25 mouse cellular contexts compared by ENCODE assay signal in the genomic region with DNA sequence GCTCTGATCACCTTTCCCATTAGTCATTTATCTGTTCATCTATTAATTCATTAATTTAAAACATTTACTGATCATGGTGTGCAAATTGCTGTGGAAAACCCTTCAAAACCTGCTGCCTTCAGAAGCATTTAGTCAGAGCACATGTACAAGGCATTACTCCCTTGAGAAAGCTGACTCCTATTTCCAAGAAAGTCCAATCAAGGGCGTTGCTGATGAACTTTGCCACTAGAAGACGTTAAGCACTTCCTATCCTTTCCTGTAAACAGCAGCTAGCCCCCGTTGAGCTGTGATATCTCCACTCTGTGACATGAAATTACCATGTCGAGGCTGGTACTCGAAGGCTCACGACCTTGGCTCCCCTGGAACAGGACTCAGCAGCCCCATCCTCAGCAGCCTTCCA. TPM values are rescaled to one million over a fixed set of nuclear protein-coding genes. Genes with fewer than 3 reads are reported as not detected.
A peak's percentile ranks its signal among the peaks of the same experiment; 100 is the strongest.
DNase-seq lines count a peak whose midpoint lies in the region; ATAC-seq and TF ChIP-seq lines count a peak whose summit lies in the region.
"Had no signal": no experiment of that assay in that cellular context is flagged by ENCODE, and none has a peak within 500 bp of the region (broad histone marks: within the 10 kb centered on the region; RNA-seq: fewer than 3 reads in every experiment).

No protein-coding gene starts in this region.

- no peak for TF ChIP-seq POLR2A in small intestine, adult 2 months (IDR thresholded peaks at IDR 0.05; ENCODE audit: low read depth, low read length)

- H3K9me3 ChIP-seq in liver, embryonic 11.5 days (ENCODE audit: control insufficient read depth, low read length) = no peaks in the 10 kb centered on the region
- H3K9me3 ChIP-seq in liver, embryonic 13.5 days (replicated peaks) = no peaks in the 10 kb centered on the region
- no peaks in the 10 kb centered on the region for H3K9me3 ChIP-seq in hindbrain, embryonic 16.5 days (ENCODE audit: control insufficient read depth, low read length)
- H3K9me3 ChIP-seq in forebrain, embryonic 10.5 days = no peaks in the 10 kb centered on the region
- H3K9me3 ChIP-seq: forebrain, embryonic 15.5 days; heart, embryonic 12.5 days; limb, embryonic 12.5 days had no signal

- no peak for ATAC-seq in liver, embryonic 11.5 days (replicated peaks; ENCODE audit: low FRiP score)
- ATAC-seq in liver, embryonic 13.5 days (ENCODE audit: low read depth) = no peak
- ATAC-seq in hindbrain, embryonic 16.5 days = no peak
- ATAC-seq in megakaryocyte progenitor cell, adult 5-6 weeks (replicated peaks; ENCODE audit: poor library complexity) = no peak
- ATAC-seq: forebrain, embryonic 15.5 days; inflammation-experienced regulatory T-cells, adult 6 months; midbrain, embryonic 16.5 days had no signal

- WGBS in liver, embryonic 11.5 days = 30% methylated on average over 6 of the region's 6 CpGs
- 18% methylated on average over 6 of the region's 6 CpGs for WGBS in liver, embryonic 13.5 days (ENCODE audit: insufficient replicate concordance)
- 16% methylated on average over 6 of the region's 6 CpGs for WGBS in small intestine, adult 2 months
- WGBS in hindbrain, embryonic 16.5 days = 74% methylated on average over 6 of the region's 6 CpGs
- WGBS in forebrain, embryonic 10.5 days = 83% methylated on average over 6 of the region's 6 CpGs

- H3K4me1 ChIP-seq in liver, embryonic 11.5 days (replicated peaks; ENCODE audit: control insufficient read depth, insufficient read depth, low read length) = peaks cover 17% of the 10 kb centered on the region
- peaks cover 54% of the 10 kb centered on the region for H3K4me1 ChIP-seq in liver, embryonic 13.5 days (replicated peaks)
- peaks cover 44% of the 10 kb centered on the region for H3K4me1 ChIP-seq in small intestine, adult 2 months (ENCODE audit: control insufficient read depth, insufficient read depth, insufficient read length, low read length)
- no peaks in the 10 kb centered on the region for H3K4me1 ChIP-seq in hindbrain, embryonic 16.5 days (ENCODE audit: control insufficient read depth, insufficient read depth, low read depth, low read length)
- peaks cover 5% of the 10 kb centered on the region; the same call in 1 of the 2 replicates for H3K4me1 ChIP-seq in forebrain, embryonic 10.5 days
- H3K4me1 ChIP-seq: forebrain, embryonic 15.5 days; limb, embryonic 12.5 days had no signal

- no peak overlapping the region for H3K27ac ChIP-seq in liver, embryonic 11.5 days (ENCODE audit: low read depth, low read length)
- peak overlapping the region; percentile 80 for H3K27ac ChIP-seq in liver, embryonic 13.5 days
- peak overlapping the region; percentile 88 for H3K27ac ChIP-seq in small intestine, adult 2 months (ENCODE audit: insufficient read depth, low read depth, low read length)
- H3K27ac ChIP-seq in hindbrain, embryonic 16.5 days (ENCODE audit: low read depth, low read length) = no peak overlapping the region
- no peak overlapping the region for H3K27ac ChIP-seq in forebrain, embryonic 10.5 days
- H3K27ac ChIP-seq: forebrain, embryonic 15.5 days; hindbrain, embryonic 14.5 days; limb, embryonic 12.5 days had no signal

- TF ChIP-seq CTCF in small intestine, adult 2 months (IDR thresholded peaks at IDR 0.05; ENCODE audit: extremely low read depth, insufficient read length, insufficient replicate concordance, low read depth, low read length) = no peak

- no peaks in the 10 kb centered on the region for H3K36me3 ChIP-seq in liver, embryonic 11.5 days (ENCODE audit: control insufficient read depth, insufficient read depth, low read length)
- H3K36me3 ChIP-seq in liver, embryonic 13.5 days = no peaks in the 10 kb centered on the region
- H3K36me3 ChIP-seq in small intestine, adult 2 months (ENCODE audit: control insufficient read depth, insufficient read depth, low read length) = no peaks in the 10 kb centered on the region
- no peaks in the 10 kb centered on the region for H3K36me3 ChIP-seq in hindbrain, embryonic 16.5 days (ENCODE audit: control insufficient read depth, insufficient read depth, low read length)
- H3K36me3 ChIP-seq in forebrain, embryonic 10.5 days (replicated peaks) = no peaks in the 10 kb centered on the region
- H3K36me3 ChIP-seq: forebrain, embryonic 15.5 days; heart, embryonic 12.5 days; limb, embryonic 12.5 days had no signal

- H3K4me3 ChIP-seq in liver, embryonic 11.5 days (ENCODE audit: low read depth, low read length) = no peak overlapping the region
- no peak overlapping the region for H3K4me3 ChIP-seq in liver, embryonic 13.5 days (replicated peaks)
- H3K4me3 ChIP-seq in small intestine, adult 2 months (ENCODE audit: low read depth, low read length) = no peak overlapping the region
- no peak overlapping the region for H3K4me3 ChIP-seq in hindbrain, embryonic 16.5 days (ENCODE audit: low read length)
- H3K4me3 ChIP-seq in forebrain, embryonic 10.5 days = no peak overlapping the region
- H3K4me3 ChIP-seq: forebrain, embryonic 15.5 days; heart, adult 2 months; heart, embryonic 12.5 days; limb, embryonic 12.5 days had no signal

- H3K9ac ChIP-seq in liver, embryonic 11.5 days (ENCODE audit: low read depth, low read length) = no peak overlapping the region
- peak overlapping the region; percentile 28; the same call in 1 of the 2 replicates for H3K9ac ChIP-seq in liver, embryonic 13.5 days
- no peak overlapping the region for H3K9ac ChIP-seq in hindbrain, embryonic 16.5 days (ENCODE audit: low read depth, low read length)
- H3K9ac ChIP-seq: forebrain, embryonic 15.5 days; heart, embryonic 12.5 days; hindbrain, embryonic 14.5 days; limb, embryonic 12.5 days; lung, embryonic 14.5 days had no signal

- DNase-seq in liver = peak; percentile 24
- no peak for DNase-seq in liver, embryonic 11.5 days (ENCODE audit: low spot score)
- peak; percentile 57 for DNase-seq in c-Kit-positive CD71-positive TER-119-positive erythroid progenitor cells, embryonic 14.5 days (ENCODE audit: low spot score)
- no peak for DNase-seq in liver, embryonic 13.5 days
- DNase-seq in forebrain, embryonic 10.5 days (ENCODE audit: extremely low spot score, low spot score) = no peak
- DNase-seq: adrenal gland, postnatal 14 days; cerebellum, adult 8-10 months; cerebellum, postnatal 25 days; heart, adult 2 months; kidney, postnatal 14 days; lung, embryonic 14.5 days; lung, postnatal 14 days; right cerebral cortex, adult 18-20 months; right cerebral cortex, postnatal 4 days; thymus, postnatal 14 days had no signal

- H3K27me3 ChIP-seq in liver, embryonic 11.5 days (replicated peaks; ENCODE audit: control insufficient read depth, insufficient read depth, low read length) = no peaks in the 10 kb centered on the region
- no peaks in the 10 kb centered on the region for H3K27me3 ChIP-seq in liver, embryonic 13.5 days
- no peaks in the 10 kb centered on the region for H3K27me3 ChIP-seq in small intestine, adult 2 months (ENCODE audit: control insufficient read depth, insufficient read depth, low read length)
- H3K27me3 ChIP-seq in hindbrain, embryonic 16.5 days (replicated peaks; ENCODE audit: control insufficient read depth, insufficient read depth, low read length) = no peaks in the 10 kb centered on the region
- H3K27me3 ChIP-seq in forebrain, embryonic 10.5 days (ENCODE audit: poor library complexity, severe bottlenecking) = no peaks in the 10 kb centered on the region
- H3K27me3 ChIP-seq: forebrain, embryonic 15.5 days; limb, embryonic 12.5 days had no signal

- no peak overlapping the region for H3K4me2 ChIP-seq in liver, embryonic 11.5 days
- H3K4me2 ChIP-seq in liver, embryonic 13.5 days = no peak overlapping the region
- H3K4me2 ChIP-seq in hindbrain, embryonic 16.5 days (ENCODE audit: low read length) = no peak overlapping the region
- H3K4me2 ChIP-seq: forebrain, embryonic 15.5 days; heart, embryonic 12.5 days; hindbrain, embryonic 14.5 days; limb, embryonic 12.5 days; lung, embryonic 14.5 days; midbrain, embryonic 11.5 days had no signal

RNA-seq across cellular contexts. Expression of a gene that starts 43.6 kb away (rescaled TPM):
- polyA plus RNA-seq in liver, embryonic 11.5 days (2014; fragmentation: Nextera tagmentation; extraction: Ambion mirVana) = 5.9 and 6.1 TPM in 2 replicates
- polyA plus RNA-seq in liver, embryonic 13.5 days (2015; fragmentation: Nextera tagmentation; extraction: Ambion mirVana) = 20.5 and 23.8 TPM in 2 replicates
- polyA plus RNA-seq in small intestine, adult 2 months (2012; rRNA removed) = 5.6 and 8.2 TPM in 2 replicates
- 0.79 and 0.94 TPM in 2 replicates for polyA plus RNA-seq in hindbrain, embryonic 16.5 days (2015; fragmentation: Nextera tagmentation; extraction: Ambion mirVana)
- 7.6 and 8.9 TPM in 2 replicates for polyA plus RNA-seq in forebrain, embryonic 10.5 days (2016; fragmentation: Nextera tagmentation; extraction: Ambion mirVana)
- total RNA-seq in megakaryocyte progenitor cell, adult 5-6 weeks (2015) = 0.84 and 0.90 TPM in 2 replicates
- 0.83 and 2.5 TPM in 2 replicates for total RNA-seq in megakaryocyte progenitor cell, adult 5-6 weeks (2017)

Comparison
In these comparisons a context has a peak if more than half of its experiments do, and no peak if none do; other contexts are left out.
1. DNase-seq: peak in liver (single experiment) and c-Kit-positive CD71-positive TER-119-positive erythroid progenitor cells, embryonic 14.5 days (single experiment); none in liver, embryonic 11.5 days (single experiment), liver, embryonic 13.5 days (single experiment) and forebrain, embryonic 10.5 days (single experiment).
2. H3K27ac ChIP-seq: peak in liver, embryonic 13.5 days (single experiment) and small intestine, adult 2 months (single experiment); none in liver, embryonic 11.5 days (single experiment), hindbrain, embryonic 16.5 days (single experiment) and forebrain, embryonic 10.5 days (single experiment).